Mouse (Mus musculus) gastrocnemius, adult 18-20 months (tissue): ENCODE results near the gene Gns. TPM values are rescaled to one million over a fixed set of nuclear protein-coding genes. Genes with fewer than 3 reads are reported as not detected.

Experiments
- DNase-seq: peaks from one replicate; pipeline ENCODE4 v3.0.0; 2021; ENCODE audit warnings: low spot score
- total RNA-seq, 2 experiments: library from RNA; stranded (reverse); gene quantifications; 2 replicates each; pipeline ENCODE4 v1.2.3; 2021

The Gns gene
- total RNA-seq, 2 experiments from 2014 or later, result 26.8 to 29.2 TPM

GRCm38 (mm10) chr10:121429581-121429980 lies 64.7 kb downstream of the Gns start:
- DNase-seq, result no peak

- DNase-seq, result no peak
Observed at GRCm38 (mm10) chr10:121429981-121430682, 65.2 kb downstream of the Gns start.

- no peak for DNase-seq
Observed at GRCm38 (mm10) chr10:121430764-121431540, 66.1 kb downstream of the Gns start.

- DNase-seq, result no peak
Observed at GRCm38 (mm10) chr10:121432041-121432634, 67.2 kb downstream of the Gns start.

- DNase-seq, result no peak
Observed at GRCm38 (mm10) chr10:121432635-121433280, 67.9 kb downstream of the Gns start.

- no peak for DNase-seq
Observed at GRCm38 (mm10) chr10:121434441-121435103, 69.7 kb downstream of the Gns start.

- peak; percentile 39 for DNase-seq
Observed at GRCm38 (mm10) chr10:121435546-121436257, 70.8 kb downstream of the Gns start.

- DNase-seq, result no peak
Observed at GRCm38 (mm10) chr10:121436258-121436645, 71.4 kb downstream of the Gns start.

- DNase-seq, result no peak
Observed at GRCm38 (mm10) chr10:121436693-121437092, 71.8 kb downstream of the Gns start.

- DNase-seq, result no peak
Observed at GRCm38 (mm10) chr10:121438109-121438508, 73.2 kb downstream of the Gns start.

GRCm38 (mm10) chr10:121439310-121439731 lies 74.4 kb downstream of the Gns start:
- no peak for DNase-seq

GRCm38 (mm10) chr10:121443791-121444190 lies 78.9 kb downstream of the Gns start:
- no peak for DNase-seq

GRCm38 (mm10) chr10:121444198-121444597 lies 79.3 kb downstream of the Gns start:
- no peak for DNase-seq

GRCm38 (mm10) chr10:121445808-121446207 lies 80.9 kb downstream of the Gns start:
- DNase-seq, result no peak

Other genes starting within 250 kb of the Gns start
- gene Tbc1d30, start 13.8 kb upstream of the Gns start, total RNA-seq, result under 1 TPM; 0.17 to 0.48 TPM
- gene Rassf3, start 111.3 kb downstream of the Gns start, total RNA-seq, result 10 to 100 TPM; 34.7 to 47.5 TPM
- gene Tbk1, start 221.7 kb downstream of the Gns start, total RNA-seq, result 10 to 100 TPM in 1 of 2 experiments, 1 to 10 TPM in 1; 9.0 to 10.2 TPM